Mouse (Mus musculus): ENCODE measurements around the gene Pacsin3.

DNA sequence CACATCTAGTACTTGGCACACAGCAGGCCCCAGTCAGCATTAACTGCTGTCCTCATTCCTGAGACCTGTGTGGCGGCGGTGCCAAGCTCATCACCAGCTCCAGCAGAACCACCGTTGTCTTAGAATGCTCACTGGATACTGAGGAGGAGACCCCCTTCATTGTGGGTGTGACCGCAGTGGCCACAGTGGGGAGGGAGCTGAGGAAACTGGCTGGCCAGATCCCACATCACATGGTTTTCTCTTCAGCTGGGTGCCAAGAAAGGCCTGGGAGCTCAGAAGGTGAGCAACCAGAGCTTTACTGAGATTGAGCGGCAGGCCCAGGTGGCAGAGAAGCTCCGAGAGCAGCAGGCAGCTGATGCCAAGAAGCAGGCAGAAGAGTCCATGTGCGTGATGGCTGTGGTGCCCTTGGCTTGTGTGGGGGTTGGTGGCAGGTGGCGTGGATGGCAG, 14.0 kb downstream of the Pacsin3 start:
- TF ChIP-seq POLR2A (IDR thresholded peaks at IDR 0.05; ENCODE audit: low read depth, low read length) (no peak), CTCF (conservative IDR thresholded peaks at IDR 0.05; ENCODE audit: insufficient read depth, insufficient read length, low read depth, low read length) (no peak)

All from kidney, adult 2 months (tissue).